Mouse (Mus musculus) heart, embryonic 13.5 days (tissue): ENCODE measurements around the gene Bag3. TPM values are rescaled to one million over a fixed set of nuclear protein-coding genes. Genes with fewer than 3 reads are reported as not detected.

Experiments
- ATAC-seq: fragments of 200-750 bp; cut with Nextera tagmentation; 2 replicates; pipeline ENCODE4 v1.8.0; 2017; ENCODE audit warnings: moderate TSS enrichment; ENCODE audit not compliant: insufficient number of reproducible peaks, low FRiP score, low TSS enrichment; ENCODE audit errors: extremely low read depth
- H3K27ac ChIP-seq: fragments of 300-500 bp; sonication (generic); replicated peaks from 2 replicates; pipeline ENCODE4 v1.5.1; 2015; ENCODE audit warnings: moderate library complexity, mild to moderate bottlenecking, inconsistent platforms
- H3K27me3 ChIP-seq: fragments of 300-500 bp; sonication (generic); replicated peaks from 2 replicates; pipeline ENCODE4 v1.6.1; 2015; ENCODE audit warnings: mild to moderate bottlenecking, inconsistent platforms
- H3K36me3 ChIP-seq: fragments of 300-500 bp; sonication (generic); 2 replicates; pipeline ENCODE4 v1.6.1; 2015; ENCODE audit warnings: mild to moderate bottlenecking, inconsistent platforms
- H3K4me1 ChIP-seq: fragments of 300-500 bp; sonication (generic); 2 replicates; pipeline ENCODE4 v1.6.1; 2015; ENCODE audit warnings: inconsistent platforms
- H3K4me2 ChIP-seq: fragments of 300-500 bp; sonication (generic); 2 replicates; pipeline ENCODE4 v1.6.1; 2015; ENCODE audit warnings: inconsistent platforms, mild to moderate bottlenecking, moderate library complexity
- H3K4me3 ChIP-seq: fragments of 300-500 bp; sonication (generic); 2 replicates; pipeline ENCODE4 v1.5.1; 2015; ENCODE audit warnings: moderate library complexity, mild to moderate bottlenecking, inconsistent platforms
- H3K9ac ChIP-seq: fragments of 300-500 bp; sonication (generic); 2 replicates; pipeline ENCODE4 v1.6.1; 2015; ENCODE audit warnings: inconsistent platforms, mild to moderate bottlenecking, moderate library complexity
- H3K9me3 ChIP-seq: fragments of 300-500 bp; sonication (generic); 2 replicates; pipeline ENCODE4 v1.6.1; 2016; ENCODE audit warnings: inconsistent platforms
- WGBS: fragments of 180-500 bp; shearing (Covaris S2); methylation state at CpG from one replicate; pipeline ENCODE4 v1.1.7; 2015; ENCODE audit warnings: mixed read lengths; 5-methylcytosine and 5-hydroxymethylcytosine counted together
- polyA plus RNA-seq: library from polyadenylated mRNA; unstranded; fragments of >200 nt; fragmentation: Nextera tagmentation; extraction: Ambion mirVana; gene quantifications from 2 replicates; pipeline ENCODE4 v1.2.1, GENCODE M21; 2015

The Bag3 gene
- polyA plus RNA-seq, 1 experiment from 2014 or later: 21.5 TPM

GRCm38 (mm10) chr7:128537676-128538075 lies 14.3 kb downstream of the Bag3 start:
- H3K36me3 ChIP-seq: peaks cover 35% of the 10 kb centered on the region
- ATAC-seq: peak; percentile 45; the same call in 1 of the 2 replicates
- peak overlapping the region; percentile 94 for H3K27ac ChIP-seq
- H3K27me3 ChIP-seq: no peaks in the 10 kb centered on the region
- H3K9me3 ChIP-seq: no peaks in the 10 kb centered on the region
- H3K4me1 ChIP-seq: peaks cover 100% of the 10 kb centered on the region
- peak overlapping the region; percentile 33 for H3K4me2 ChIP-seq
- WGBS: 36% methylated on average over 4 of the region's 4 CpGs
- peak overlapping the region; percentile 53 for H3K9ac ChIP-seq
- no peak overlapping the region for H3K4me3 ChIP-seq

- Histone ChIP-seq H3K9me3 (no peaks in the 10 kb centered on the region), H3K36me3 (peaks cover 40% of the 10 kb centered on the region), H3K4me3 (no peak overlapping the region), H3K4me1 (peaks cover 100% of the 10 kb centered on the region), H3K4me2 (peak overlapping the region; percentile 33), H3K27me3 (no peaks in the 10 kb centered on the region), H3K9ac (peak overlapping the region; percentile 53), H3K27ac (peak overlapping the region; percentile 94)
- WGBS: 44% methylated on average over 4 of the region's 4 CpGs
- ATAC-seq: no peak
Observed at GRCm38 (mm10) chr7:128538196-128538595, 14.8 kb downstream of the Bag3 start.

- ATAC-seq: no peak
- peaks cover 46% of the 10 kb centered on the region for H3K36me3 ChIP-seq
- peaks cover 100% of the 10 kb centered on the region for H3K4me1 ChIP-seq
- H3K9ac ChIP-seq: peak overlapping the region; percentile 53
- H3K27me3 ChIP-seq: no peaks in the 10 kb centered on the region
- 45% methylated on average over 5 of the region's 5 CpGs for WGBS
- peak overlapping the region; percentile 94 for H3K27ac ChIP-seq
- peak overlapping the region; percentile 33 for H3K4me2 ChIP-seq
- no peak overlapping the region for H3K4me3 ChIP-seq
- H3K9me3 ChIP-seq: no peaks in the 10 kb centered on the region
Observed at GRCm38 (mm10) chr7:128538769-128539168, 15.4 kb downstream of the Bag3 start.

GRCm38 (mm10) chr7:128540111-128540510 lies 16.7 kb downstream of the Bag3 start:
- no peaks in the 10 kb centered on the region for H3K9me3 ChIP-seq
- peak overlapping the region; percentile 94 for H3K27ac ChIP-seq
- no peak overlapping the region for H3K4me2 ChIP-seq
- no peak for ATAC-seq
- no peak overlapping the region for H3K4me3 ChIP-seq
- no peaks in the 10 kb centered on the region for H3K27me3 ChIP-seq
- H3K4me1 ChIP-seq: peaks cover 95% of the 10 kb centered on the region
- peaks cover 59% of the 10 kb centered on the region for H3K36me3 ChIP-seq
- H3K9ac ChIP-seq: no peak overlapping the region
- 84% methylated on average over 13 of the region's 13 CpGs for WGBS

- no peak overlapping the region for H3K4me3 ChIP-seq
- H3K9ac ChIP-seq: peak overlapping the region; percentile 65
- no peaks in the 10 kb centered on the region for H3K27me3 ChIP-seq
- WGBS: 80% methylated on average over 16 of the region's 16 CpGs
- ATAC-seq: no peak
- peaks cover 65% of the 10 kb centered on the region for H3K36me3 ChIP-seq
- H3K9me3 ChIP-seq: no peaks in the 10 kb centered on the region
- H3K27ac ChIP-seq: peak overlapping the region; percentile 66
- H3K4me1 ChIP-seq: peaks cover 89% of the 10 kb centered on the region
- H3K4me2 ChIP-seq: no peak overlapping the region
Observed at GRCm38 (mm10) chr7:128540734-128541133, 17.3 kb downstream of the Bag3 start.

GRCm38 (mm10) chr7:128541186-128541585 lies 17.8 kb downstream of the Bag3 start:
- peak overlapping the region; percentile 66 for H3K27ac ChIP-seq
- H3K9ac ChIP-seq: peak overlapping the region; percentile 65
- peaks cover 69% of the 10 kb centered on the region for H3K36me3 ChIP-seq
- no peaks in the 10 kb centered on the region for H3K27me3 ChIP-seq
- no peak for ATAC-seq
- H3K4me3 ChIP-seq: no peak overlapping the region
- no peaks in the 10 kb centered on the region for H3K9me3 ChIP-seq
- H3K4me2 ChIP-seq: no peak overlapping the region
- WGBS: 64% methylated on average over 9 of the region's 9 CpGs
- peaks cover 84% of the 10 kb centered on the region for H3K4me1 ChIP-seq

GRCm38 (mm10) chr7:128541771-128542170 lies 18.4 kb downstream of the Bag3 start:
- ATAC-seq: no peak
- H3K36me3 ChIP-seq: peaks cover 73% of the 10 kb centered on the region
- H3K9me3 ChIP-seq: no peaks in the 10 kb centered on the region
- H3K4me3 ChIP-seq: no peak overlapping the region
- no peak overlapping the region for H3K4me2 ChIP-seq
- peaks cover 79% of the 10 kb centered on the region for H3K4me1 ChIP-seq
- H3K27ac ChIP-seq: peak overlapping the region; percentile 66
- H3K27me3 ChIP-seq: no peaks in the 10 kb centered on the region
- WGBS: 75% methylated on average over 17 of the region's 17 CpGs
- H3K9ac ChIP-seq: peak overlapping the region; percentile 65

GRCm38 (mm10) chr7:128542488-128542887 lies 19.1 kb downstream of the Bag3 start:
- H3K36me3 ChIP-seq: peaks cover 79% of the 10 kb centered on the region
- no peak overlapping the region for H3K4me3 ChIP-seq
- no peaks in the 10 kb centered on the region for H3K9me3 ChIP-seq
- no peak for ATAC-seq
- no peak overlapping the region for H3K4me2 ChIP-seq
- H3K27me3 ChIP-seq: no peaks in the 10 kb centered on the region
- peak overlapping the region; percentile 61 for H3K9ac ChIP-seq
- peaks cover 71% of the 10 kb centered on the region for H3K4me1 ChIP-seq
- 33% methylated on average over 4 of the region's 4 CpGs for WGBS
- peak overlapping the region; percentile 66 for H3K27ac ChIP-seq

- Histone ChIP-seq H3K27ac (peak overlapping the region; percentile 66), H3K4me3 (no peak overlapping the region), H3K36me3 (peaks cover 87% of the 10 kb centered on the region), H3K27me3 (no peaks in the 10 kb centered on the region), H3K9ac (peak overlapping the region; percentile 10; the same call in 1 of the 2 replicates), H3K9me3 (no peaks in the 10 kb centered on the region), H3K4me2 (no peak overlapping the region), H3K4me1 (peaks cover 63% of the 10 kb centered on the region)
- 67% methylated on average over 14 of the region's 14 CpGs for WGBS
- ATAC-seq: no peak
Observed at GRCm38 (mm10) chr7:128543148-128543855, 19.9 kb downstream of the Bag3 start.

- Histone ChIP-seq H3K27me3 (no peaks in the 10 kb centered on the region), H3K4me2 (no peak overlapping the region), H3K4me1 (peaks cover 63% of the 10 kb centered on the region), H3K9ac (no peak overlapping the region), H3K9me3 (no peaks in the 10 kb centered on the region), H3K36me3 (peaks cover 92% of the 10 kb centered on the region), H3K27ac (0 out of 2 replicates have a peak overlapping the region, but pooled peaks have one; percentile 0), H3K4me3 (no peak overlapping the region)
- no peak for ATAC-seq
- 82% methylated on average over 3 of the region's 3 CpGs for WGBS
Observed at GRCm38 (mm10) chr7:128543961-128544360, 20.5 kb downstream of the Bag3 start.

- Histone ChIP-seq H3K4me1 (peaks cover 63% of the 10 kb centered on the region), H3K4me2 (no peak overlapping the region), H3K27ac (peak overlapping the region; percentile 15; the same call in 1 of the 2 replicates), H3K9me3 (no peaks in the 10 kb centered on the region), H3K27me3 (no peaks in the 10 kb centered on the region), H3K36me3 (peaks cover 89% of the 10 kb centered on the region), H3K9ac (no peak overlapping the region), H3K4me3 (no peak overlapping the region)
- ATAC-seq: no peak
- WGBS: 81% methylated on average over 7 of the region's 7 CpGs
Observed at GRCm38 (mm10) chr7:128544566-128545262, 21.3 kb downstream of the Bag3 start.
